Mouse (Mus musculus): ENCODE results near the gene Cactin. TPM values are rescaled to one million over a fixed set of nuclear protein-coding genes. Genes with fewer than 3 reads are reported as not detected.

The Cactin gene
- total RNA-seq, 2 experiments from 2014 or later, result 31.3 to 31.8 TPM

GRCm38 (mm10) chr10:81335393-81336340, 14.8 kb downstream of the Cactin start:
- no peak overlapping the region for H3K27ac ChIP-seq
- no peak for TF ChIP-seq CTCF (IDR thresholded peaks at IDR 0.05)
- intact Hi-C loops (cut with DNase I), result no loop called here
- DNase-seq (ENCODE audit: extremely low spot score in 1 of 2, low spot score in 2 of 2), result no peak
- H3K4me3 ChIP-seq, result no peak overlapping the region

DNA sequence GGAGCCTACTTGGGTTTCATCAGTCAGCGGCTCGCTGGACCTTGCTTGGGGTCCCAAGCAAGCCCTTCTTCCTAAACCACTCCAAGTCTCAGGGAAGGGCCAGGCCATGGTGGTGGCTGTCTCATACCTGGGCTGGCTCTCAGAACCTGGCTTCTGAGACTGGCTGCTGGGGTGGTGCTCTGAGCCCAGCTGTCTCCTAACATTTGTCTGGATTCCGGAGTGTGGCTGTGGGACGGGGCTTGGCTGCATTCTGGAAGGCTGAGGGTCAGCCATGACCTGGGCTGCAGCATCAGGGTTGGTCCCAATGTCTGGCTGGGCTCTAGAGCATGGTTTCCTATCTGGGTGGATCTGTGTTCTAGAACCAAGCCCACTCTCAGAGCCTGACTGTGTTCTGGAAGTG, 15.7 kb downstream of the Cactin start:
- no peak overlapping the region for H3K27ac ChIP-seq
- TF ChIP-seq CTCF (IDR thresholded peaks at IDR 0.05), result no peak
- H3K4me3 ChIP-seq, result no peak overlapping the region
- intact Hi-C loops (cut with DNase I), result no loop called here
- no peak for DNase-seq (ENCODE audit: extremely low spot score in 1 of 2, low spot score in 2 of 2)

DNA sequence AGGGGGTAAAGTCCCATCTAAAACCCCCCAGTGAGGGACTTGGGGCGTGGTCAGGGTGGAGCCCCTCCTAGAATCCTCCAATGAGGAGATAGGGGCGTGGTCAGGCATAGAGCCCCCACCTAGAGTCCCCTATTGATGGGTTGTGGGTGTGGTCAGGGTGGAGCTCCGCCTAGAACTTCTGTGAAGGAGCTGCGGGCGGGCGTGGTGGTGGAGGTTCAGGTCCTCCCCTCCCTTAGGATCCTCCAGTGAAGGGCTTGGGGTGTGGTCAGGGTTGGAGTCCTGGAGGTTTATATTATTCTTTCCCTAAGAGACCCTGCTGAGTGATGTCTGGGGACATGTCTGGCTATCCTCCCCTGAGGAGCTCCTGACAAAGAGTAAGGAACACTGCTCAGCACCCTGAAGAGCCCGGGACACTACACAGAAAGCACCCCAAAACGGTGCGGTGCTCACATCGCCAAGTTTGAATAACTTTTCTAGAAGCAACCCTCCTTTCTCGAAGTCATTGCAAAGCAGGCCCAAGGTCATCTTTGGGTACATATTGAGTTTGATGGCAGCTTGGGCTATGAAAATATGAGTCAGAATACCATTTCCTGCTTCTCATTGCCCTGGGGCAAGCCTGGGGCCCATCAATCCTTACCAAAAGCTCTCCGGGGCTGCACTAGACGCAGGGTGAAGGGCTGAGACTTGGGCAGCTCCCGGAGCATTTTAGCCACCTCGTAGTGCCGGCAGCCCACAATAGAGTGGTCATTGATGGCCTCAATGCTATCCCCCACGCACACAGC, 19.8 kb downstream of the Cactin start:
- intact Hi-C loops (cut with DNase I), result loop anchor here (5.0 kb wide), 1 partner anchor 53 kb away; no protein-coding TSS in a partner anchor
- Histone ChIP-seq H3K27ac (no peak overlapping the region), H3K4me3 (no peak overlapping the region)
- DNase-seq (ENCODE audit: extremely low spot score in 1 of 2, low spot score in 2 of 2), result no peak
- TF ChIP-seq CTCF (IDR thresholded peaks at IDR 0.05), result no peak

GRCm38 (mm10) chr10:81341333-81341949, 20.5 kb downstream of the Cactin start:
- peak in 1 of 2 experiments; percentile 66 for DNase-seq (ENCODE audit: extremely low spot score in 1 of 2, low spot score in 2 of 2)
- Histone ChIP-seq H3K27ac (no peak overlapping the region), H3K4me3 (no peak overlapping the region)
- intact Hi-C loops (cut with DNase I), result loop anchor here (5.0 kb wide), 1 partner anchor 54 kb away; no protein-coding TSS in a partner anchor
- TF ChIP-seq CTCF (IDR thresholded peaks at IDR 0.05), result peak; percentile 87

- TF ChIP-seq CTCF (IDR thresholded peaks at IDR 0.05), result no peak
- Histone ChIP-seq H3K4me3 (peak within 1 kb of the TSS; percentile 46), H3K27ac (no peak within 1 kb of the TSS)
- no peak for DNase-seq (ENCODE audit: extremely low spot score in 1 of 2, low spot score in 2 of 2)
- intact Hi-C loops (cut with DNase I), result loop anchor here (5.0 kb wide), 1 partner anchor 56 kb away; no protein-coding TSS in a partner anchor
Measured at GRCm38 (mm10) chr10:81342686-81343505, 22.0 kb downstream of the Cactin start, which contains the start of gene Gipc3. Gene Gipc3 (minus strand): TSS chr10:81343266.

- peak; percentile 41 for TF ChIP-seq CTCF (IDR thresholded peaks at IDR 0.05)
- intact Hi-C loops (cut with DNase I), result loop anchor here (5.0 kb wide), 1 partner anchor 57 kb away; no protein-coding TSS in a partner anchor
- Histone ChIP-seq H3K4me3 (no peak overlapping the region), H3K27ac (no peak overlapping the region)
- DNase-seq (ENCODE audit: extremely low spot score in 1 of 2, low spot score in 2 of 2), result no peak
Measured at GRCm38 (mm10) chr10:81344421-81345161, 23.7 kb downstream of the Cactin start.

DNA sequence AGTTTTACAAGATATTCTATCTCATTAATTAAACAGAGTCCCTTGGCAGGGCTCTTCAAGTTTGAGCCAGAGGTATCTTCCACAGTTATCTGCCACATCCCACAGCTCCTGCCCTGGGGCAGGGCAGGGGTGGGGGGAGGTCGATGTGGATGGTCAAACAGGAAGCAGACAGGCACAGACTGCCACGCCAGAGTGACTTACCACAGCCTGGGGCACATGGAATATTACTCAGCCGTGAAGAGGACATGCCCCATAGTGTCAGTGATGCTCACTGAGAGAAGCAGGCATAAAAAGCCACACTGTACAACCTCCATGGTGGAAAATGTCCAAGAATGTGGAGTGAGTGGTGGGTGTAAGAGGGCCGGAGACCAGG, 24.2 kb downstream of the Cactin start:
- intact Hi-C loops (cut with DNase I), result no loop called here
- no peak for DNase-seq (ENCODE audit: extremely low spot score in 1 of 2, low spot score in 2 of 2)
- H3K4me3 ChIP-seq, result no peak overlapping the region
- no peak for TF ChIP-seq CTCF (IDR thresholded peaks at IDR 0.05)
- H3K27ac ChIP-seq, result no peak overlapping the region

DNA sequence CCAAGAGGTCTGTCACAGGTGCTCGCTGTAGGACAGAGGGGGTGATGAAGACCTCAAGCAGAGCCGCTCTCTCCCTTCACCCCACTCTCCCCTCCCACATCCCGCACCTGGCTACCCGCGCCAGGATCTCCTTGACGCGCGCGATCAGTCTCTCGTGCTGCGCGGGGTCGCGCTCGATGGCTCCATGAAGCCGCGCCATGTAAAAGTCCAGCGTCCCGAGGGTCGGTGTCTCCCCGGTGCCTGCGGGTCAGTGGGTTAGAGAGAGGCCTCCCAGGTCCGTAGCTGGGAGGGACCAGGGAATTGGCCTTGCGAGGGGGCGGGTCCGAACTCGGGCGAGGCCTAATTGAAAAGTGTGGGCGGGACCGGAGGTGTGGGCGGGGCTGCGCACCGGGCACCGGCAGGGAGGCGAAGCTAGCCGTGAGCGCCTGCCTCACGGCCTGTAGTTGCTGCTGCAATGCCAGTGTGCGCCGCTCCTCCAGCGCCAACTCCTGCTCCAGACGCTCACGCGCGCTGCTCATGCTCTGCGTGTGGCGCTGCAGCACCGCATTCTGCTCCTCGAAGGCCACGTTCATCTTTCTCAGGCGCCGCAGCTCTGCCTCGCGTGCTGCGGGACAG, 25.7 kb downstream of the Cactin start:
- intact Hi-C loops (cut with DNase I), result no loop called here
- DNase-seq (ENCODE audit: extremely low spot score in 1 of 2, low spot score in 2 of 2), result peak; percentile 52 to 65
- peak; percentile 43 for TF ChIP-seq CTCF (IDR thresholded peaks at IDR 0.05)
- H3K4me3 ChIP-seq, result no peak overlapping the region
- no peak overlapping the region for H3K27ac ChIP-seq

DNA sequence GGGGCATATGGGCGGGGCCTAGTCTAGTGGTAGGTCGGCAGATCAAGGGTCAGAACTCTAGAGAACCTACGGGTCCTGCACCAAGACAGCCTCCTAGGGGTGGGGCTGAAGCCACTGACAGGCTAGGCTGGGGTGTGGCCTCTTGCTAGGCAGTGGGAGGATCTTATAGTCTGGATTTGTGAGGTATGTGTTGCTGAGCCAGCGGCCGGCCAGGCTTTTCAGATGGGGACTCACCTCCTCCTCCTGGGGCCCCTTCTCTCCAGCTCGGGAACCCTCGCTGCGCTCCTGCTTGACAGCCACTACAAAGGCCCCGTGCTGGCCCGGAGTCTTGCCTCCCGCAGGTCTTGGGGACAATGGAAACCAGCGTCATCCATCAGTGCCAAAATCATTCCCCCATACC, 28.2 kb downstream of the Cactin start:
- intact Hi-C loops (cut with DNase I), result no loop called here
- peak overlapping the region; percentile 62 for H3K4me3 ChIP-seq
- DNase-seq (ENCODE audit: extremely low spot score in 1 of 2, low spot score in 2 of 2), result no peak
- no peak for TF ChIP-seq CTCF (IDR thresholded peaks at IDR 0.05)
- no peak overlapping the region for H3K27ac ChIP-seq

GRCm38 (mm10) chr10:81349961-81350350, 29.1 kb downstream of the Cactin start:
- intact Hi-C loops (cut with DNase I), result loop anchor here (2.0 to 5.0 kb wide), 3 partner anchors 29 to 153 kb away; partner anchors contain the start of gene Cactin
- no peak for TF ChIP-seq CTCF (IDR thresholded peaks at IDR 0.05)
- Histone ChIP-seq H3K4me3 (peak overlapping the region; percentile 62), H3K27ac (peak overlapping the region; percentile 49)
- DNase-seq (ENCODE audit: extremely low spot score in 1 of 2, low spot score in 2 of 2), result no peak

Data from left cerebral cortex, adult 2 months (tissue).